Mouse (Mus musculus): Measurements from ENCODE around the gene Hils1. TPM values are rescaled to one million over a fixed set of nuclear protein-coding genes. Genes with fewer than 3 reads are reported as not detected.
"Not testable (repeated sequence)": the region's sequence is repeated elsewhere in the genome, so short reads cannot be mapped to it uniquely, and the experiment has no call there.

Hils1 gene
- total RNA-seq, 2 experiments from 2014 or later: not detected

- DNase-seq: no peak
Measured at GRCm38 (mm10) chr11:95004136-95004936, 36.9 kb downstream of the Hils1 start.

- no peak for DNase-seq
Measured at GRCm38 (mm10) chr11:95004937-95005198, 37.5 kb downstream of the Hils1 start.

GRCm38 (mm10) chr11:95006038-95006437 is 38.6 kb downstream of the Hils1 start:
- no peak for DNase-seq

- DNase-seq: peak; percentile 73 to 77
Measured at GRCm38 (mm10) chr11:95006525-95007219, 39.3 kb downstream of the Hils1 start.

DNA sequence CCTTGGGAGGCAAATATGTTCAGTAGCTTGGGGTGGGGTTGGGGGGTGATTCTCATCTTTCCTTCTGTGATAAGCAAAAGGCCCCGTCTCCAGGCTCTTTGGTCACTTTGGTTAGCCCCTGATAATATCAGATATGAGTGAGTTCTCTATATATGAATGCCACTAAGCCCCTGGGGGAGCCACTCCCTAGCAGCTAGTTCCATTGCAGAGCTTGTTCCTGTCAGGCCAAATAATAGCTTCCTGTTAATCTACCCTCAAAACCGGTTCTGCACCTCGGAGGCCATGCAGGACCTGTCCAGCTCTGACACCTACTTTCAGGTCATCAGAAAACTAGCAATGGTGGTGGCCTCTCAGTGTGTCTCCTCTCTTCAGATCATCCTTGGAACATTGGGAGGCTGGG is 40.0 kb downstream of the Hils1 start:
- DNase-seq: no peak

GRCm38 (mm10) chr11:95008661-95009628 is 41.6 kb downstream of the Hils1 start:
- DNase-seq: no peak

GRCm38 (mm10) chr11:95009629-95010014 is 42.2 kb downstream of the Hils1 start, which contains the start of gene Samd14:
Gene Samd14, plus strand, starts transcription at chr11:95009879.
- peak; percentile 70 to 71 for DNase-seq

GRCm38 (mm10) chr11:95010141-95010739 is 42.8 kb downstream of the Hils1 start:
- no peak for DNase-seq

- not testable (repeated sequence) for DNase-seq
Measured at GRCm38 (mm10) chr11:95010841-95011403, 43.5 kb downstream of the Hils1 start.

- DNase-seq: no peak
Measured at GRCm38 (mm10) chr11:95011416-95011815, 44.0 kb downstream of the Hils1 start.

DNA sequence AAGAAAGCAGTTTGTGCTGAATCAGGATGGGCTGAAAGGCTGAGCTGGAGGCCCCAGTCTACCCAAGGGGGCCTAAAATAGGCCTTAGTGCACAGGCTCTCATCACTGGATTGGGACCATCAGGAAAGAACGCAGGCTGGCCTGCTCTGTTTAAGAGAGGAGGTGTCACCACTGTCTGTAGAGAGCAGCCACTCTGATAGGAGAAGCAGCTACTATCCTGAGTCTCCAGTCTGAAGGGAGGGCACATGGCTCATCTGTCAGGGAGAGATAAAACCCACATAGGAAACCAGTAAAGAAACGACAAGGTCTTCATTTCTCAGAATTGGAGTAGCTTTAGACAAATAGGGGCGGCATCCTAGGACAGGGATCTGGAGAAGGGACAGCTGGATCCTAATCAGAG is 44.7 kb downstream of the Hils1 start:
- no peak for DNase-seq

GRCm38 (mm10) chr11:95012487-95012886 is 45.1 kb downstream of the Hils1 start:
- no peak for DNase-seq

GRCm38 (mm10) chr11:95015484-95015883 is 48.1 kb downstream of the Hils1 start:
- DNase-seq: no peak

Other genes with a start within 250 kb of the Hils1 start
- under 1 TPM in 1 of 2 experiments, not detected in 1; 0.53 TPM for gene Cdc34b, start 225.8 kb upstream of the Hils1 start, total RNA-seq (2021)
- gene Tmem92, start 184.9 kb upstream of the Hils1 start, total RNA-seq (2021): not detected
- gene Col1a1, start 31.4 kb upstream of the Hils1 start, total RNA-seq (2021): 10 to 100 TPM; 12.0 to 18.6 TPM
- gene Sgca, start 8.7 kb downstream of the Hils1 start, total RNA-seq (2021): under 1 TPM in 1 of 2 experiments, not detected in 1; 0.48 TPM
- gene Ppp1r9b, start 23.4 kb downstream of the Hils1 start, total RNA-seq (2021): 100 to 1,000 TPM; 931 to 932 TPM
- gene Samd14, start 42.3 kb downstream of the Hils1 start, total RNA-seq (2021): 10 to 100 TPM; 43.3 to 46.5 TPM
- 100 to 1,000 TPM; 118 to 121 TPM for gene Pdk2, start 73.8 kb downstream of the Hils1 start, total RNA-seq (2021)
- 10 to 100 TPM; 12.1 to 14.0 TPM for gene Itga3, start 109.2 kb downstream of the Hils1 start, total RNA-seq (2021)
- not detected for gene Dlx3, start 152.5 kb downstream of the Hils1 start, total RNA-seq (2021)
- gene Dlx4, start 178.7 kb downstream of the Hils1 start, total RNA-seq (2021): not detected